Mouse (Mus musculus) thymus, postnatal 10 days (tissue): ENCODE data around the gene Ifnar1.
A peak's percentile ranks its signal among the peaks of the same experiment; 100 is the strongest.

ENCODE experiments used
- DNase-seq, 2 experiments: peaks; one replicate each; pipeline ENCODE4 v3.0.0; 2021; ENCODE audit warnings: low spot score in 2 of 2

Gene Ifnar1

GRCm38 (mm10) chr16:91461066-91461638 lies 23.9 kb upstream of the Ifnar1 start:
- no peak for DNase-seq

GRCm38 (mm10) chr16:91461773-91462181 lies 23.3 kb upstream of the Ifnar1 start:
- DNase-seq: no peak

- no peak for DNase-seq
These were observed 22.4 kb upstream of the Ifnar1 start for GRCm38 (mm10) chr16:91462644-91463043.

GRCm38 (mm10) chr16:91463400-91463799 lies 21.6 kb upstream of the Ifnar1 start:
- no peak for DNase-seq

GRCm38 (mm10) chr16:91463836-91464400 lies 21.1 kb upstream of the Ifnar1 start:
- DNase-seq: no peak

GRCm38 (mm10) chr16:91464594-91465504 lies 20.2 kb upstream of the Ifnar1 start:
- peak; percentile 89 to 94 for DNase-seq

- DNase-seq: no peak
These were observed 19.4 kb upstream of the Ifnar1 start for GRCm38 (mm10) chr16:91465505-91466240.

- no peak for DNase-seq
These were observed 18.5 kb upstream of the Ifnar1 start for GRCm38 (mm10) chr16:91466566-91466965.

- no peak for DNase-seq
These were observed 14.6 kb upstream of the Ifnar1 start for GRCm38 (mm10) chr16:91470470-91470869.

- no peak for DNase-seq
These were observed 13.6 kb upstream of the Ifnar1 start for GRCm38 (mm10) chr16:91471481-91471880.

GRCm38 (mm10) chr16:91475753-91476152 lies 9.3 kb upstream of the Ifnar1 start:
- no peak for DNase-seq

- no peak for DNase-seq
These were observed 7.0 kb upstream of the Ifnar1 start for GRCm38 (mm10) chr16:91478067-91478466.

GRCm38 (mm10) chr16:91480517-91480916 lies 4.5 kb upstream of the Ifnar1 start:
- DNase-seq: no peak

GRCm38 (mm10) chr16:91484387-91484786 lies 651 bp upstream of the Ifnar1 start:
- no peak for DNase-seq

- DNase-seq: no peak
These were observed 803 bp downstream of the Ifnar1 start for GRCm38 (mm10) chr16:91485841-91486240.

GRCm38 (mm10) chr16:91488066-91488465 lies 3.0 kb downstream of the Ifnar1 start:
- DNase-seq: no peak

- DNase-seq: no peak
These were observed 5.9 kb downstream of the Ifnar1 start for GRCm38 (mm10) chr16:91490897-91491296.

- no peak for DNase-seq
These were observed 6.4 kb downstream of the Ifnar1 start for GRCm38 (mm10) chr16:91491473-91491872.

- DNase-seq: no peak
These were observed 10.5 kb downstream of the Ifnar1 start for GRCm38 (mm10) chr16:91495501-91495900.

- no peak for DNase-seq
These were observed 11.2 kb downstream of the Ifnar1 start for GRCm38 (mm10) chr16:91496206-91496605.

- DNase-seq: no peak
These were observed 11.7 kb downstream of the Ifnar1 start for GRCm38 (mm10) chr16:91496766-91497165.

GRCm38 (mm10) chr16:91498041-91498440 lies 13.0 kb downstream of the Ifnar1 start:
- DNase-seq: no peak
